Mouse (Mus musculus) neural tube, embryonic 13.5 days (tissue): ENCODE data around the gene Trim25. TPM values are rescaled to one million over a fixed set of nuclear protein-coding genes. Genes with fewer than 3 reads are reported as not detected.
"Not testable (repeated sequence)": the region's sequence is repeated elsewhere in the genome, so short reads cannot be mapped to it uniquely, and the experiment has no call there.

Source experiments
- ATAC-seq: fragments of 200-750 bp; cut with Nextera tagmentation; 2 replicates; pipeline ENCODE4 v1.8.0; 2017; ENCODE audit warnings: low read depth, mild to moderate bottlenecking, moderate TSS enrichment, moderate library complexity
- H3K27ac ChIP-seq: fragments of 300-500 bp; sonication (generic); replicated peaks from 2 replicates; pipeline ENCODE4 v1.5.1; 2015; ENCODE audit warnings: moderate library complexity, mild to moderate bottlenecking, inconsistent platforms
- H3K27me3 ChIP-seq: fragments of 300-500 bp; sonication (generic); 2 replicates; pipeline ENCODE4 v1.6.1; 2015; ENCODE audit warnings: mild to moderate bottlenecking, inconsistent platforms
- H3K36me3 ChIP-seq: fragments of 300-500 bp; sonication (generic); 2 replicates; pipeline ENCODE4 v1.6.1; 2015; ENCODE audit warnings: mild to moderate bottlenecking, inconsistent platforms
- H3K4me1 ChIP-seq: fragments of 300-500 bp; sonication (generic); replicated peaks from 2 replicates; pipeline ENCODE4 v1.6.1; 2015; ENCODE audit warnings: inconsistent platforms
- H3K4me2 ChIP-seq: fragments of 300-500 bp; sonication (generic); 2 replicates; pipeline ENCODE4 v1.6.1; 2015; ENCODE audit warnings: inconsistent platforms, mild to moderate bottlenecking, moderate library complexity
- H3K4me3 ChIP-seq: fragments of 300-500 bp; sonication (generic); 2 replicates; pipeline ENCODE4 v1.5.1; 2015; ENCODE audit warnings: mild to moderate bottlenecking, inconsistent platforms
- H3K9ac ChIP-seq: fragments of 300-500 bp; sonication (generic); 2 replicates; pipeline ENCODE4 v1.6.1; 2015; ENCODE audit warnings: moderate library complexity, mild to moderate bottlenecking, inconsistent platforms
- H3K9me3 ChIP-seq: fragments of 300-500 bp; sonication (generic); 2 replicates; pipeline ENCODE4 v1.6.1; 2016; ENCODE audit warnings: inconsistent platforms
- WGBS: fragments of 180-500 bp; shearing (Covaris S2); methylation state at CpG from one replicate; pipeline ENCODE4 v1.1.7; 2015; 5-methylcytosine and 5-hydroxymethylcytosine counted together
- polyA plus RNA-seq: library from polyadenylated mRNA; unstranded; fragments of >200 nt; fragmentation: Nextera tagmentation; extraction: Ambion mirVana; gene quantifications from 2 replicates; pipeline ENCODE4 v1.2.1, GENCODE M21; 2015

Gene Trim25
- polyA plus RNA-seq, 1 experiment from 2014 or later = 5.0 TPM

DNA sequence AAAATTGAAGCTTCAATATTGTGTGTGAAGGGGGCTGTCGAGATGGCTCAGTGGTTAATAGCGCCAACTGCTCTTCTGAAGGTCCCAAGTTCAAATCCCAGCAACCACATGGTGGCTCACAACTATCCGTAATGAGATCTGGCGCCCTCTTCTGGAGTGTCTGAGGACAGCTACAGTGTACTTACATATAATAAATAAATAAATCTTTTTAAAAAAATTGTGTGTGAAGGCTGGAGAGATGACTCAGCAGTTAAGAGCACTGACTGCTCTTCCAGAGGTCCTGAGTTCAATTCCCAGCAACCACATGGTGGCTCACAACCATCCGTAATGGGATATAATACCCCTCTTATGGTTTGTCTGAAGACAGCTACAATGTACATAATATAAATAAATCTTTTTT is 1.8 kb upstream of the Trim25 start:
- H3K36me3 ChIP-seq, H3K9ac ChIP-seq, H3K4me2 ChIP-seq, ATAC-seq, H3K9me3 ChIP-seq, H3K4me3 ChIP-seq, H3K4me1 ChIP-seq, H3K27ac ChIP-seq: not testable (repeated sequence)
- H3K27me3 ChIP-seq = peaks cover 28% of the 10 kb centered on the region
- WGBS = 90% methylated on average over 5 of the region's 5 CpGs

DNA sequence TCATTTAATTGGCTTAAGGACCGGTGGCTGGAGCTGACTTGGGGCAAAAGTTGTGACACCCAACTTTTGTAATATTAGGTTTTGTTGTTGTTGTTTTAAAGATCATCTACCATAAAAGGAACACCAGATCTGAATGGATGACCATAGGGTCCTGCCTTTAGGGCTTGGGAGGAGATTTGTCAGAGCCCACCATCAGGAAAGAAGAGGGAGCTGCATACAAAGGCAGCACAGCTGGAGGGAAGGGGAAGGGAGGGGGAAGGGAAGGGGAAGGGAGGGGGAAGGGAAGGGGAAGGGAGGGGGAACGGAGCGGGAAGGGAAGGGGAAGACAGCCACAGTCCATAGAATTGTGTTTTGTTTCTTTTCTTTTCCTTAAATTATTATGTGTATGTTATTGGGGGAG is 770 bp upstream of the Trim25 start:
- Histone ChIP-seq H3K4me3 (no peak overlapping the region), H3K9me3 (no peaks in the 10 kb centered on the region), H3K4me1 (peaks cover 3% of the 10 kb centered on the region; the same call in 1 of the 2 replicates), H3K27ac (no peak overlapping the region), H3K4me2 (no peak overlapping the region), H3K27me3 (peaks cover 28% of the 10 kb centered on the region), H3K36me3 (no peaks in the 10 kb centered on the region), H3K9ac (no peak overlapping the region)
- WGBS = 17% methylated on average over 3 of the region's 3 CpGs
- ATAC-seq = no peak

DNA sequence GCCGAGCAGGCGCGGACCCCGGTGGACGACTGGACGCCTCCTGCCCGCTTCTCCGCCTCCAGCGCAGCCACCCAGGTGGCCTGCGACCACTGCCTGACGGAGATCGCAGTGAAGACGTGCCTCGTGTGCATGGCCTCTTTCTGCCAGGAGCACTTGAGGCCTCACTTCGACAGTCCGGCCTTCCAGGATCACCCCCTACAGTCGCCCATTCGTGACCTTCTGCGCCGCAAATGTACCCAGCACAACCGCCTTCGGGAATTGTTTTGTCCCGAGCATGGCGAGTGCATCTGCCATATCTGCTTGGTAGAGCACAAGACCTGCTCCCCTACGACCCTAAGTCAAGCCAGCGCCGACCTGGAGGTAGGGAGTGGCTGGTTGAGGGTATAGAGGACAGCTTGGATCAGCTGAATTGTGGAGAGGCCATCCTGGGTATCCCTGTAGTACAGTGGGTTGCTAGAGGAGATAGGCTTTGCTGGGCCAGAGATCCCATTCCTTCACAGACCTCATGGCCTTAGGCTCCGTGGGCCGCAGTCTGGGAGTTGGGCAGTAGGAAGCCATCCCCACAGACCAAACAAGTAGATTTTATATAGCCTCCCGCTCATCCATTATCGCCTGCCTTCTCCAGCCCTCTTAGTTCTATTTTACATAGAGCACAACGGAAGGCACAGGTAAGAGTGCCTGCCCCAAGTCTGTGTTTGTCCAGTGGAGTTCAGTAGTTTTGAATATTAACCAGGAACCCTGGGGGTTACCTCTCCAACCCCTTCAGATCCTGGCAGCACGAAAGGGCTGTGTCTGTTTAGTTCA is 749 bp downstream of the Trim25 start:
- H3K9ac ChIP-seq = peak overlapping the region; percentile 46
- peak overlapping the region; percentile 51 for H3K4me2 ChIP-seq
- no peaks in the 10 kb centered on the region for H3K36me3 ChIP-seq
- WGBS = 32% methylated on average over 33 of the region's 33 CpGs
- no peak overlapping the region for H3K27ac ChIP-seq
- no peaks in the 10 kb centered on the region for H3K9me3 ChIP-seq
- H3K27me3 ChIP-seq = peaks cover 28% of the 10 kb centered on the region
- H3K4me1 ChIP-seq = peaks cover 3% of the 10 kb centered on the region; the same call in 1 of the 2 replicates
- peak overlapping the region; percentile 33 for H3K4me3 ChIP-seq
- peak; percentile 22 for ATAC-seq

GRCm38 (mm10) chr11:89000527-89000819 is 1.3 kb downstream of the Trim25 start:
- peak overlapping the region; percentile 33 for H3K4me3 ChIP-seq
- H3K27ac ChIP-seq = no peak overlapping the region
- H3K4me1 ChIP-seq = peaks cover 3% of the 10 kb centered on the region; the same call in 1 of the 2 replicates
- peaks cover 28% of the 10 kb centered on the region for H3K27me3 ChIP-seq
- no peaks in the 10 kb centered on the region for H3K36me3 ChIP-seq
- H3K9ac ChIP-seq = no peak overlapping the region
- no peak for ATAC-seq
- peak overlapping the region; percentile 51 for H3K4me2 ChIP-seq
- H3K9me3 ChIP-seq = no peaks in the 10 kb centered on the region

GRCm38 (mm10) chr11:89001569-89001968 is 2.4 kb downstream of the Trim25 start:
- peaks cover 3% of the 10 kb centered on the region; the same call in 1 of the 2 replicates for H3K4me1 ChIP-seq
- H3K9me3 ChIP-seq = no peaks in the 10 kb centered on the region
- WGBS = 96% methylated on average over 7 of the region's 7 CpGs
- 0 out of 2 replicates have a peak overlapping the region, but pooled peaks have one; percentile 51 for H3K4me2 ChIP-seq
- no peaks in the 10 kb centered on the region for H3K36me3 ChIP-seq
- H3K27ac ChIP-seq = no peak overlapping the region
- no peak for ATAC-seq
- no peak overlapping the region for H3K9ac ChIP-seq
- H3K27me3 ChIP-seq = peaks cover 28% of the 10 kb centered on the region
- no peak overlapping the region for H3K4me3 ChIP-seq

- peak overlapping the region; percentile 4; the same call in 1 of the 2 replicates for H3K4me2 ChIP-seq
- WGBS = 89% methylated on average over 5 of the region's 5 CpGs
- H3K36me3 ChIP-seq = no peaks in the 10 kb centered on the region
These were observed 2.9 kb downstream of the Trim25 start for GRCm38 (mm10) chr11:89002068-89002467.

GRCm38 (mm10) chr11:89002621-89003020 is 3.4 kb downstream of the Trim25 start:
- Histone ChIP-seq H3K9ac (no peak overlapping the region), H3K27me3 (peaks cover 28% of the 10 kb centered on the region), H3K4me1 (peaks cover 3% of the 10 kb centered on the region; the same call in 1 of the 2 replicates), H3K36me3 (no peaks in the 10 kb centered on the region), H3K4me3 (no peak overlapping the region), H3K27ac (no peak overlapping the region), H3K9me3 (no peaks in the 10 kb centered on the region), H3K4me2 (peak overlapping the region; percentile 4; the same call in 1 of the 2 replicates)
- WGBS = 84% methylated on average over 5 of the region's 5 CpGs
- no peak for ATAC-seq

More at GRCm38 (mm10) chr11:89002068-89002467, 2.9 kb downstream of the Trim25 start:
- H3K27ac ChIP-seq = no peak overlapping the region
- no peaks in the 10 kb centered on the region for H3K9me3 ChIP-seq
- ATAC-seq = no peak
- no peak overlapping the region for H3K4me3 ChIP-seq
- peaks cover 28% of the 10 kb centered on the region for H3K27me3 ChIP-seq
- peaks cover 3% of the 10 kb centered on the region; the same call in 1 of the 2 replicates for H3K4me1 ChIP-seq
- H3K9ac ChIP-seq = no peak overlapping the region

DNA sequence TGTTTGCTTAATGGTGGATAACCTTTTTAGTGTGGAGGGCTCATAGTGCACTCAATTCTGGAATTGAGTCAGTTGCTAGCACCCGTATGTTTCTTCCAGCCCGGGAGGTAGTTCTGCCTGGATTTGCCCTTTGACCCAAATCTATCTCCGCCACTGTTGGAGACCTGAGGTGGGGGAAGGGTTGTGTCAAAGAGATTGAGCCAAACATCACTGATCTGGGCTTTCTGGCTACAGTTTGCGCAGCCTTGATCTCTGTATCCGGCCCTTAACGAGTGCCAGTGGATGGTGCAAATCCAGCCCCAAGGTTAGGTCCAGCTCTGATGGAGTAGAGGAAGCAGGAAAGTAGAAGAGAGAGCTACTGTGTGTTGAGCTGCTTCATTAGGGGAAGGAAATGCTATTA is 3.9 kb downstream of the Trim25 start:
- WGBS = 75% methylated on average over 6 of the region's 6 CpGs
- H3K9me3 ChIP-seq = no peaks in the 10 kb centered on the region
- no peak overlapping the region for H3K4me3 ChIP-seq
- peaks cover 26% of the 10 kb centered on the region for H3K27me3 ChIP-seq
- H3K27ac ChIP-seq = no peak overlapping the region
- no peak for ATAC-seq
- H3K4me2 ChIP-seq = peak overlapping the region; percentile 4; the same call in 1 of the 2 replicates
- no peaks in the 10 kb centered on the region for H3K36me3 ChIP-seq
- no peak overlapping the region for H3K9ac ChIP-seq
- H3K4me1 ChIP-seq = peaks cover 3% of the 10 kb centered on the region; the same call in 1 of the 2 replicates

DNA sequence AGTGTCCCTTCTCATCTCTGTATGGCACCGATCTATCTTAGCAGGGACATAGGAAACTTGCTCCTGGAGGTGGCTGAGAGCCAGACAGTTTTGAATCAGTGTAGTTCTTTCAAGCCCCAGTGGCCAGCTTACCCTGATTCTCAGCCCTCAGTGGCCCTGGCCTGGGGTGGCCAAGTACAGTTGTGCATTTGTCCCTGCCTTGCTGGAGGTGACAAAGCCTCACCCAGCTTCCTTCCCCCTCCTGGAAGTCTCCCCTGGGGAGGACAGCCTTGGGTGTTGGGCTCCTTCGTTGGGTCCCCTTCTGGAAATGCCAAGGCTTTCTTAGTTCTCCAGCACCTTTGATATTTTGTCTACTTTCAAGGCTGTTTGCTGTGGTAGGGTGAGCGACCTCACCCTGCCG is 4.5 kb downstream of the Trim25 start:
- Histone ChIP-seq H3K4me3 (no peak overlapping the region), H3K9me3 (no peaks in the 10 kb centered on the region), H3K27ac (no peak overlapping the region), H3K36me3 (no peaks in the 10 kb centered on the region), H3K4me2 (no peak overlapping the region), H3K27me3 (peaks cover 21% of the 10 kb centered on the region), H3K9ac (no peak overlapping the region), H3K4me1 (peaks cover 3% of the 10 kb centered on the region; the same call in 1 of the 2 replicates)
- ATAC-seq = no peak
- WGBS = 83% methylated on average over 4 of the region's 4 CpGs

GRCm38 (mm10) chr11:89005473-89005872 is 6.3 kb downstream of the Trim25 start:
- H3K4me3 ChIP-seq = no peak overlapping the region
- H3K36me3 ChIP-seq = no peaks in the 10 kb centered on the region
- no peak for ATAC-seq
- no peak overlapping the region for H3K27ac ChIP-seq
- peaks cover 3% of the 10 kb centered on the region for H3K27me3 ChIP-seq
- 78% methylated on average over 5 of the region's 5 CpGs for WGBS
- no peaks in the 10 kb centered on the region for H3K4me1 ChIP-seq
- no peaks in the 10 kb centered on the region for H3K9me3 ChIP-seq
- no peak overlapping the region for H3K9ac ChIP-seq
- H3K4me2 ChIP-seq = no peak overlapping the region

DNA sequence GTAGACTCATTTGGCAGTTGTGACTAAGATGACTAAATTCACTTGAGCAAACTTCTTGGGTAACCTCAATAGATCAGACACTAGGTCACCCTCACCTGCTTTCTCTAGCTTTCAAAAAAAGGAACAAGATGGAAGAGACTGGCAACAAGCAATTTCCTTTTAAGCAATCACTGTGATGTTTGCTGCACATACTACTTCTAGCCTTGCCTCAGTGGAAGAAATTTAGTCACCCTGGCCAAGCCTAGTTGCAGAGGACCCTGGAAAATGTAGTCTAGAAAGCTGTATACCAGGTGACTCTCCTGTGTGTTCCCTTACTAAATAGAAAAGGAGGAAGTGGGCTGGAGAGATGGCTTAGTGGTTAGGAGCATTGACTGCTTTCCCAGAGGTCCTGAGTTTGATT is 7.2 kb downstream of the Trim25 start:
- no peak for ATAC-seq
- no peaks in the 10 kb centered on the region for H3K36me3 ChIP-seq
- H3K27ac ChIP-seq = no peak overlapping the region
- H3K9me3 ChIP-seq = no peaks in the 10 kb centered on the region
- H3K4me3 ChIP-seq = no peak overlapping the region
- H3K27me3 ChIP-seq = no peaks in the 10 kb centered on the region
- no peak overlapping the region for H3K4me2 ChIP-seq
- H3K4me1 ChIP-seq = no peaks in the 10 kb centered on the region
- no peak overlapping the region for H3K9ac ChIP-seq

DNA sequence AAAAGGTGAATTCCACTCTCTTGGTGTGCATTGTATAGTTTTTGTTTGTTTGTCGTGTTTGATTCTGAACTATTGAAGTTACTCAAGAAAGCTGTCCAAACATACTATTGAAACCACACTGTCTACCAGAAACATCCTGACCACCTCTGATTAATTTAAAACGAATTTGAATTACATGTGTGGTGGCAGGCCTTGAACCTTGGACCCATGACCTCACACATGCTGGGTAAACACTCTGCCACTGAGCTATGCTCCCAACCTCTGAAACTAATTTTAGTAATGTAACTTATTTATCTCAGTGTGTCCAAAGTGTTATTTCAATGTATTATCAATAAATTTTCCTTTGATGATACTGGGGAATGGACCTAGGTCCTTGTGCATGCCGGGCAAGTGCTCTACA is 8.4 kb downstream of the Trim25 start:
- whole genome bisulfite sequencing = 90% methylated on average over 3 of the region's 3 CpGs
- no peaks in the 10 kb centered on the region for H3K36me3 ChIP-seq

GRCm38 (mm10) chr11:89009066-89009465 is 9.9 kb downstream of the Trim25 start:
- Histone ChIP-seq H3K9me3 (no peaks in the 10 kb centered on the region), H3K4me2 (no peak overlapping the region), H3K36me3 (no peaks in the 10 kb centered on the region), H3K27me3 (no peaks in the 10 kb centered on the region), H3K9ac (no peak overlapping the region), H3K4me3 (no peak overlapping the region), H3K4me1 (no peaks in the 10 kb centered on the region), H3K27ac (no peak overlapping the region)
- WGBS = 88% methylated on average over 9 of the region's 9 CpGs
- no peak for ATAC-seq

More for the DNA sequence above, 8.4 kb downstream of the Trim25 start:
- no peak for ATAC-seq
- Histone ChIP-seq H3K4me2 (no peak overlapping the region), H3K9ac (no peak overlapping the region), H3K27ac (no peak overlapping the region), H3K4me3 (no peak overlapping the region), H3K27me3 (no peaks in the 10 kb centered on the region), H3K9me3 (no peaks in the 10 kb centered on the region), H3K4me1 (no peaks in the 10 kb centered on the region)
